Mouse (Mus musculus): ENCODE measurements around the gene Mad1l1.

The Mad1l1 gene

DNA sequence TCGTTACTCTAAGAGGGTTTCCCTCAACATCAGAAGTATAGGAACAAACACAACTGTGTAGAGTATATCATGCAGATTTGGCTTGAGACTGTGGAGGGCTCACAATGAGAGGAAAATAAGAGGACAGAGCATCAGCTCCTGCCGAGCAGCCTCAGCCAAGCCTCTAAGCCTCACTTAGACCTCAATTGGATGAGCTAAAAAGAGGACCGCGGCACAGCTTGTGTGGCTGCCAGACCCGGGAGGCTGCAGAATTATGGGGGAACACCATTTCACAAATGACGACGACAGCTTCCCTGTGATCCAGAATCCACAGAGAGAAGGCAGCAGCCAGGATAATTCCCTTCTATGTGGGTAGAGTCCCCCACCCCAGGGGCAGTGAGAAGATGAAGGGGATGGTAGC lies 138.0 kb downstream of the Mad1l1 start:
- DNase-seq (ENCODE audit: low read depth, low spot score), result no peak

DNA sequence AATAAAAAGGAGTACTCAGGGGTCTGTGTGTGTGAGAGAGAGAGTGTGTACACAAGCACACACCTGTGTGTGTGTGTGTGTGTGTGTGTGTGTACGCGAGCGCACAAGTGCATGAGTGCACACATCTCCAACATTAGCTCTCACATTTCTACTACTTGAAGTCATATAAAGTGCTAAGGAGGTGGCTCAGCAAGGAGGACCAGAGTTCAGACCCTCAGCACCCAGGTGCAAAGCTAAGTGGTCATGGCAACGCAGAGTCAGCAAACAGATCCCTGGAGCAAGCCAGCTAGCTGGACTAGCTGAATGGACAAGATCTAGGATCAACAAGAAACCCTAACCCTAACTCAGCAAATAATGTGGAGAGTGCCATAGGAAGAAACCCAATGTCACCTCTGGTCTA lies 139.0 kb downstream of the Mad1l1 start:
- no peak for DNase-seq (ENCODE audit: low read depth, low spot score)

DNA sequence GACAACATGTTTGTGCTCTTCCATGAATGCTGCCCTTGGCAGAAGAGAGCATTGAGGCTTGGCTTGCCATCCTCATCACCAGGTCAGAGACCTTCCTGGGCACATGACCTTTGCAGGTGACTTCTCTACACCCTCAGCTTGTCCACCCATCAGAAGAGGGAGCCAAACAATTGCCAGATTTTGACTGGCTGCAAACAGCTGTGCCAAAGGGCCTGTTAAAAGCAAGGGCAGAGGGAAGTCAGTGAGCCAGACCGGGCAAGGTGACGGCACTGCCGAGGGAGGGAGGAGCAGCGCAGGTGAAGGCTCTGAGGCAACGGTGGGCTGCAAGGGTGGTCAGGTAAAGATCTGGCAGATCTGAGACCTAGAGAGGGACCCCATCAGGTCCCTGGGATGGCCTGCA lies 141.3 kb downstream of the Mad1l1 start:
- DNase-seq (ENCODE audit: low read depth, low spot score), result no peak

DNA sequence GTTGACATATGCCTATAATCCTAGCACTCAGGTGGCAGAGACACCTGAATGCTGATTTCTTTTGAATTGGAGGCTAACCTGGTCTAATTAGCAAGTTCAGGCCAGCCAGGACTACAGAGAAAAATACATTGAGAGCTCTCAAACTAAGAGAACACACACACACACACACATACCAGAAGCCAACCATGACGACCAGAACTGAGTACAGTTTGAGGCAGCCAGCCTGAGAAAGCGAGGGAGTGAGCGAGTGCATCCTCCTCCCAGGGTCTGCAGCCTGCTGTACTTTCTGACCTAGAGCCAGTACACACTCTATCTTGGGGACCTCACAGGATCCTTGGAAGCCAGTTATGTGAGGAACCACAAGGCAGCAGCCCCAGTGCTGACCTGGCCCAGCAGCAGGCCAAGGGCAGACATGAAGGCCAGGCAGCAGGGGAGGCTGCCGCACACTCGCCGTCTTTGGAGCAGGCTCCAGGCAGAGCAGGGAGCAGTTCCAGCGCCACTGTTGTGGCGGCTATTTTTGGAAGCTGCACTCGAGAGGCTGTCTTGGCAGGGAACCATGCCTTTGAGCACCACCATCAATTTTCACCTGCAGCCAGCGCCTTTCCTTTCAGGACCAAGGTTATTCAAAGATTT lies 143.2 kb downstream of the Mad1l1 start:
- DNase-seq (ENCODE audit: low read depth, low spot score), result no peak

DNA sequence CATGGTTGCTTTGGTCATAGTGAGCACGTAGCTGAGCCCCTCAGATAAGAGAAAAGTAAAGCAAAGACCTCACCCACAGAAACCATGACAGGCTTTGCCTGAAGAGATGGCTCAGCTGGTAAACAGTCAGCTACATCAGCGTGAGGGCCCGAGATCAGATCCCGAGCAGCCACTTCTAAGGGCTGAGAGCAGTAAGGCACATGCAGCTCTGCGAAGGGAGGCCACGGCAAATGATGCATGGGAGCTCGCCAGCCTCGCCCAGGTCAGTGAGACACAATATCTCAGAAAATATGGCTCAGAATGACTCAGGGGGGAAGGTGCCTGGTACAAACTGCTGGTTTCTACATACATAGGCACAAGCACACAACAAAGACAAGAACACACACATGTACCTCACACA lies 143.8 kb downstream of the Mad1l1 start:
- DNase-seq (ENCODE audit: low read depth, low spot score), result no peak

DNA sequence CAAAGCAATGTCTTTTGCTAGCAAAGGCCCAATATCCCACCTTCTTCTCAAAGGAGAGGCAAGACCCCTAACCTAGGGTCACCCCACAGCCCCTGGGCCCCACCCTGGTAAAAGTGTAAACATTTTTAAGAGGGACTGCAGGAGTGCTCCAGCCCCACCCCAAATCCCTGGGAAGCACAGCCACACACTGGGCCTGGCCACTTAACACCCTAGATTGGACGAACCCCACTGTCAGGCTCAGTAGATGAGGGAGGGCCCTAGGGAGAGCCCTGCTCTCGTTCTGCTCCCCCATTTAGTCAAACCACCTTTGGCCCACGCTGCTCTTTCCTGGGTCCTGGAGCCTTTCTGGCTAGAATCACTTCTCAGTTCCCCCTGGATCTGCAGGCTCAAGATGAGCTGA lies 145.0 kb downstream of the Mad1l1 start:
- no peak for DNase-seq (ENCODE audit: low read depth, low spot score)

DNA sequence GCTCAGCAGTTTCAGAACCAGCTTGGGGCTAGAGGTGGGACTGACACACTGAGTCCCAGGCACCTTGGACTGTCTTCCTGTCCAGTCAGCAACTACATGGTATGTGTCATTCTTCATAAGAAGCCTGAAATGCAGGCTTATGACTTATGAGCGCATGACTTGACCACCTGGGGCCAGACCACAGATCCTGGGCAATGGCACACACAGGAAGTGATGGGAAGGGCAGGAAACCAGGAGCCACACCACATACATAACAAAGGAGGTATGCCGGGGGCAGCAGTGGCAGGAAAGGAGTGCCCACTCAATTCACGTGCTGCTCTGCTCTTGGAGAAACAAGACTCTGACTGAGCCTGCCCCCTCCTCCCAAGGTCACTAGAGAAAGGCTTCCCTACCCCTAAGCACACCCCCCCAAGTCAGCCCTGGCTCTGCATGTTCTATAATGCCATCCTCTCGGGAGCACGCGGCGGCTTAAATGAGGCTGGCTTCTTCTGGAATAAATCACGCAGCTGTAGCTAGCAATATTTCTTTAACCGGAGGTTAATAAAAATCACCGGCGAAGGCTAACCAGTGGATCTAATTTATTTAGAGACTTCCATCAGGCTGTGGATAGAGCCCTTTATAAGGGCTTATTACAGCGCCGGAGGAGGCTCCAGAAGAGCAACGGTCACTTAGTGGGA lies 146.4 kb downstream of the Mad1l1 start:
- no peak for DNase-seq (ENCODE audit: low read depth, low spot score)

DNA sequence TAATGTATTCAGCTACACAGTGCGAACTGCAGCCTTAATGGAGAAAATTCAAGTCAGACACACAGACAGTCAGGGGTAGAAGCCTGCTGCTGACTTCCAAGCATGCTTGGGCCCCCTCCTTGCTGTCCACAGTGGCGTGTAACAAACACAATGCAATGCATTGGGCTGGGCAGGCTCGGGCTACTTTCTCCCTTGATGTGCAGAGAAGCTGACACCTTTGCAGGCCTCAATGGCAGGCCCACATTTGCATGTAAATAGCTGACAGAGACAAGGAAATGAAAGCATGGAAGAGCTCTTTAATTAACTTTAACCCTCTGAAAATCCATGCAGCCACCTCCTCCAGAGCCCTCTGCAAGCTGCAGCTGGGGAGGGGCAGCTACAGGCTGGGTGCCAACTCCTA lies 147.3 kb downstream of the Mad1l1 start:
- no peak for DNase-seq (ENCODE audit: low read depth, low spot score)

DNA sequence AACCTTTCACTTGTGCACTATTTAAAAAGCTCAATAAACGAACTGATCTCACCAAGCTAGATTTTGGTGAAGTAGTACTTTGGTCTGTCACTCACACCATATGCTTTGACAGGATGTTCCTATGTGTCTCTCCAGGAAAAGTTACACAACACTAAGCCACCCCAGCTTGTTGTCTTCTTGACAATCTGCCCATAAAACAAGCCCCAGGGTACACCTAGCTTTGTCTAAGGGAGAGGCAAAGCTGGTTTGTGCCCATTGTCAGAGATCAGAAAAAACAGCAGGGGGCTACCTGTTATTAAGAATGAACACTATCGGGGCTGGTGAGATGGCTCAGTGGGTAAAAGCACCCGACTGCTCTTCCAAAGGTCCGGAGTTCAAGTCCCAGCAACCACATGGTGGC lies 148.2 kb downstream of the Mad1l1 start:
- DNase-seq (ENCODE audit: low read depth, low spot score), result no peak

DNA sequence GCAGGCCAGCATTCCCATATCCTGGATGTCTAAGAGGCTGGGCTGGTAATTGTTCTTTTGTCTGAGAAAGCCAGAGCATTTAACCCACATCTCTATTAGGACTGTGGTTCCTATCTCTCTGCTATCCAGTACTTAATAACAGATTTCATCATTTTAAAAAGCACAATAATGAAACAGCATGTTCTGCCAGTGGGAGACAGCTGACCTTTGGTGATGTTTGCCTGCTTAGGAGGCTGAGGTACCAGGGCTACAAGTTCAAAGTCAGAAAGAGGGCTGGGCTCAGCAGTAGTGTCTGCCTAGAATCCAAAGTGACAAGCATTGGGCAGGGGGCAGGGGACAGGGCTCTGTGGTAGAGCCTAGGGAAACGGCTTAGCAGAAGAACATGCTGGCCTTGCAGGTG lies 149.6 kb downstream of the Mad1l1 start:
- DNase-seq (ENCODE audit: low read depth, low spot score), result no peak

DNA sequence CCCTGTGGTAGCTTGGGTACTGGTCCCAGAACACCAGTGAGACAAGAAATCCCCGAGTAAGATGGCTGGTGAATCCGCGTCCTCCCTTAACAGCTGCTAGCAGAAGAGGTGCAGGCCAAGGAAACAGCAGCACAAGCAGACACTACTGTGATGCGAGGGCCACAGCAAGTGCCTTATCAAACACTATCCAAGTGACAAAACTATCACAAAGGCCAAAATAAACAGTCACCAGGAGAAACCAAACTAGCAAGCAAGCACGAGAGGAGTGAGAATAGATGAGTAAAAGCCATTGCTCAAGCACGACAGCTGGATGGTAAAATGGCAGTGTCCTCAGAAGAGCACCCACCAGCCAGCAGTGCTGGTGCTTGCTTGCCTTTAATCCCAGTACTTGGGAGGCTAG lies 153.8 kb downstream of the Mad1l1 start:
- DNase-seq (ENCODE audit: low read depth, low spot score), result no peak

DNA sequence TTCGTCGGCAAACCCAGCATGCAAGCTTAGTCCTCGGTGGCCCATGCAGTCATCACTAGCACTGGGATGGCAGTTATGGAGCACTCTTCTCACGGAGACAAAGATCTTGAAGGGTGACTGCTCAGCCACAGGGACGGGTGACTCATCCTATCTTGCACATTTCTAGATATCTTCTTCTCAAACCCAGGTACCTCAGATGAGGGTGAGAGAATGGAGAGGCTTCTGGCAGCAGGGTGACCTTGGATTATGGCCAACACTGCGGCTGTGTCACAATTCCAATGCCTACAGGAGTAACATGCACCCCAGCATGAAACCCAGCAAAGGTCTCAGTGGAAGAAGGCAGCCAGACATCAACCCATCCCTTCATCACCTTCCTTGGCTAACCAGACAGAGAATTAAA lies 154.3 kb downstream of the Mad1l1 start:
- DNase-seq (ENCODE audit: low read depth, low spot score), result no peak

DNA sequence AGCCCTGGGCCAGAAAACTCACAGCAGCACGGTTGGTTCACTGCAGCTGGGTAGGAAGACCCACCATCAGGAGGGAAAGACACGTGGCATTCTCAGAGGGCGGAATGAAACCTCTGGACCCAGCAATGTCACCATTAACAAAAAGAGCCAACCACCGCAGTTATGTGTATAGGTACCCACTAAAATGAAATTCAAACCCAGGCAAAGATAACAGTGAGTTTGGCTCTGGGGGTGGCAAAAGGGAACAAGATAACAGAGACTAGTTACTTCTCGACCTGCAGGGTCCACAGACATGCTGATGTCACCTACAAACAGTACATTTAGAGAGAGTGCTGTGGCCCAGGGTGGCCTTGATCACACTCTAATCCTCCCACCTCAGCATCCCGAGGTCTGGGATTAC lies 157.4 kb downstream of the Mad1l1 start:
- no peak for DNase-seq (ENCODE audit: low read depth, low spot score)

DNA sequence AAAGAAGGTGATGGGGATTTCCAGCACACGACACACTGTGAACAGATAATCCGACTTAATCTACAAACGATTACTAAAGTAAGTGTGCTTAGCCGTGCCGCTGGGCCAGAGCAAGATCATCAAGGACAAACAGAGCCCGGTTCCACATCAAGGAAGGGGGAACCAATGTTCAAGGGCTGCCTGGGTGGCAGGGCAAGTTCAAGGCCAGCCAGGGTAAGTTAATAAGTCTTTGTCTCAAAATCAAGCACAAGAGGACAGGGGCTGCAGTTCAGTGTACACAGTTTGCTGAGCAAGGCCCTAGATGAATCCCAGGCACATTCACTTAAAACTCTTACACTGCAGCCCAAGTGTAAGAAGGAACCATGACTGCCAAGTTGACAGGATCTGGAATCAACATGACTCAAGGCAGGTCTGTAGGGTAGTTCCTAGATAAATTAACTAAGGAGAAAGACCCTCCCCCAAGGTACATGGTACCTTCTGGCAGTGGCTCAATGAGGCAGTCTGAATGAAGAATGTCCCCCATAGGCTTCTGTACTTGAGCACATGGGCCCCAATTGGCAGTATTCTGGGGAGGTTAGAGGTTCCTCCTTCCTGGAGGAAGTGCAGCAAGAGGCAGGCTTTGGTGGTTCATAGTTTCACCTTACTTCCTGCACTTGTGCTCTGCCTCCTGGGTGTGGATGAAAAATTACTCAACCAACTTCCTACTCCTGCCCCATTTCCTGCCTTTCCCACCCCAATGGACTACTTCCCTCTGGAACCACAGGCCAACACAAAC lies 159.1 kb downstream of the Mad1l1 start:
- DNase-seq (ENCODE audit: low read depth, low spot score), result no peak

DNA sequence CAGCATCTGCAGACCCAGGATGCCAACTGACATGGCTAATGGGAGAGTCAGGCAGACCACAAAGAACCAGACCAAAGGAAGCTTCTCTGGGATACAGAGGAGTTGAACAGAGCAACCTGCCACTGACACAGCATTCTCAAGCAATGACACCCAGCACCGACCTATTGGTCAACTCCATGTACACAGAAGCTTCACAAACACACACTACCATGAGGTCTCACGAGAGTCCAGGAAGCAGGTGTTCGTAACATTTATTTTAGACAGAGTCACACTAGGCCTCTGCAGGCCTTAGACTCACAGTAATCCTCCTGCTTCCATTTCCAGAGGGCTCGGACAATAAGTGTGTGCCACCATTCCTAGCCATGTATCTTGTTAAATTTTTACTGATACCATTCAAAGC lies 162.3 kb downstream of the Mad1l1 start:
- no peak for DNase-seq (ENCODE audit: low read depth, low spot score)

DNA sequence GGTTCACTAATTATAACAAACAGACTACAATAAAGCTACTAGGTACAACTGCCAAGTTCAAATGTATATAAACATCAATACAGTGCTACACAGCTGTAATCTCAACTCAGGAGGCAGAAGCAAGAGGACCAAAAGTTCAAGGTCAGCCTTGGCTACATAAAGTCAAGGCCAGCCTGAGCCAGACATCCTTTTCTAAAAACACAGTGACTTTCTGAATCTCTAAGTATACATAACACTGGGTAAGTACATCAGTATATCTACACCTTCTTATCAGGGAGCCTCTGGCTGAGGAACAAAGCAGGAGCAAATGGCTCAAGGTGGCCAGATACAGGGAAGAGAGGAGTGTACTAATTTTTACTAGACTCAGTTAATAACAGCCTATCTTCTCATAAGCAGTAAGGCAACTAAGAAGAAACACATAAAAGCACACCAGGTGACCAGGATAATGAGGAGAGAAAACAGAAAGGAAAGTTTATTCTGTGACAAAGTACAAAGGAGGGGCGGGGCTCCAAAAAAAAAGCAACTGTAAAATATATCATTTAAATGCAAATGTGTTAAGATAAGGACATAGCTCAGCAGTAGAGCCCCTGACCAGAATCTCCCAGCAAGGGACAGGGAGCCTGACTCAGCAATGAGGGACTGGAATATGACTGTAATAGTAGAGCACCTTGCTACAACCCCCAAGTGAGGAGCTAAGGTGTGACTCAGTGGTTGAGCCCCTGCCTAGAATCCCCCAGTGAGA lies 163.3 kb downstream of the Mad1l1 start:
- no peak for DNase-seq (ENCODE audit: low read depth, low spot score)

DNA sequence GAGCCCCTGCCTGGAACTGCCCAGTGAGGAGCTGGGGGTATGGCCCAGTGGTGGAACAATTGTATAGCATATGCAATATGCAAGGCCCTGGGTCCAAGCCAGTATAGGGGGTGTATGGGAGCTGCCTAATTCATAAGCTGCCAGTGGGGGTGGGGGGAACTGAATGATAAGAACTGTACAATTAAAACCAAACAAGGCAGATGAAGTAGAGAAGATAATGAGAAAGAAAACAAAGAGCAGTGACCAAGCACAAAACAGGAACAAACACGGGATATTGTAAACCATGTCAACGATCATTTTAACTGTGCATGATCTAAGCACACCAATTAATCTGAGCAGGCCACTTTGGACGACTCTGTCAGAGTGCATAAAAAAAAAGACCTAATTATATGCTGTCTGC lies 167.2 kb downstream of the Mad1l1 start:
- DNase-seq (ENCODE audit: low read depth, low spot score), result no peak

DNA sequence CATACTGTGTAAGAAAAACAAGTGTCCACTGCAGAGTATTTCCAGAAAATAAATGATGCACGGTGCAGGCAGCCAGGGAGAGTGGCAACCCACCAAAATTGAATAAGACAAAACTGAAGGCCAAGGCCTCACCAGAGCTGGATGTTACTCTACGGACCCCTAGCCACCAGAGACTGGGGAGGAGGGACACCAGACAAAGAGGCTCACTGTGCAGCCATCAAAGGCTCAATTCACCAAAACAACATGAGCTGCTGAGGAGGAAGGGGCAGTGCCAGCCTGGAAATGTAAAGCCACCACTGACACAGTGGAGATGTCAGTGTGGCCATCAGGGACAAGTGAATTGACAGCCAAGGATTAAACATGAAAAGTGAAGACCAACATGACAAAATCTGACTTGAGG lies 169.5 kb downstream of the Mad1l1 start:
- DNase-seq (ENCODE audit: low read depth, low spot score), result no peak

DNA sequence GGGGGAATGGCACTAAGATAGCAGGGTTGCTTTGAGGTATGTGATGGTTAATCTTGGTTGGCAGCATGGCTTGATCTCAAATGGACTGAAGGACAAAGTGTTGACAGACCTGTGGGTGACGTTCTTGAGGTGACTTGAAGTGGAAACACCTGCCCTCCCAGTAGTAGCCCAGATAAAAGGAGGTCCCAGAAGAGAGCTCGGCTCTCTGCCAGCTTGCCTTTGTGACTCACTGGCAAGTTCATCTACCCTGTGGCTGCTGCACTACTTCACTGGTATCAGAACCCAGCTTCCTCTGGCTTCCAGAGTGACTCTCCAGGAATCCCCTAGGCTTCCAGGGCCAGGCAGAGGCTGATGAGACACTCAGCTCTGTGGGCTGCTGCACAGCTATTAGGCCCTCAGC lies 170.2 kb downstream of the Mad1l1 start:
- no peak for DNase-seq (ENCODE audit: low read depth, low spot score)

DNA sequence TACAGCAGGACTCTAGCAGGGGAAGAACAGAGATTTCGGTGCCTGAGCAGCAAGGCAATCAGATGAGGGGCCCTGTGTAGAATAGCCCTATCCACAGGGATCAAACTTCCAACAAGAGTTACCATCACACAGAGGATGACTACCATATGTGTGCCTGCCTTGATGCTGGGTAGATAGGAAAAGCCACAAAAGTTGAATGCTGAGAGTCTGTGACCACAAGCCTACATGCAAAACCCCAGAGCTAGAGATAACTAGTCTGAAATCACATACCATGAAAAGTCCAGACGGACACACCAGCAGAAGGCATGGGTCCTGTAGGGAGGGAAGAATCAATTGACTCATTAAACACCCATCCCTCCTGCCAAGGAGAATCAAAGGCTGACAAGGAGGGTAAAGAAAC lies 170.7 kb downstream of the Mad1l1 start:
- DNase-seq (ENCODE audit: low read depth, low spot score), result no peak

DNA sequence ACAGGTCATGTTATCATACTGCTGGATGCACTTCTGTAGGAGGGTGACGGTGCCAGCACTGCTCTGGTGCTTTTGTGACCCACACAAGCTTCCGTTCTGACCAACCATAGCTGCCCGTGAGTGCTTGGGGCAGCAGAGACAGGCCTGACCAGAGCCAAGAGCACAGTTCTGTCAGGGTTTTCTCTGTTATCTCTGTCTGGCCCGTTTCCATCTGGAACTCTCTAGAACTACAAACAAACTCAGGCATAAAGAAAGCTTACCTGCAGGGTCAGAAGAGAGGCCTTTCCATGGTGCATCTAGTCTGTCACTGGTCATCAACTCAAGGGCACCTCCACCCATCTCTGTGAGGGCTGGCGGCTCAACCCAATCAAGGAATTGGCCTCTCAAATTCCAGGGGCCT lies 171.2 kb downstream of the Mad1l1 start:
- no peak for DNase-seq (ENCODE audit: low read depth, low spot score)

DNA sequence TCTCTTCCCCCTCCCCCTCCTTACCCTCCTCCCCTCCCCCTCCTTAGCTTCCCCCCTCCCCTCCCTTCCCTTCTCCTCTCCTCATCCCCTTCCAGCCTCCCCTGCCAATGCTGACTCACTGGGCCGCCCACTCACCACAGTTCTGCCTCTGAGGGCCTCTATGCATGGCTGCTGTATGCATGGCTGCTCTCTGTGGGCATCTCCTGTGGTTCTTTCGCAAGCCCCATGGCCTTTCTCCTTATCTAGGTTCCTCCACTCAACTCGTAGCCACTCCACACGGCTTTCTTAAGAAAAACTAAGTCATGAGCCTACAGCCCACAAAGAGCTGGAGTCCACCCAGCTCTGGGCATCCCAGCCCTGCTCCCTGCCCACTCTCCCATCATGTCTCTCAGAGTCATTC lies 172.1 kb downstream of the Mad1l1 start:
- no peak for DNase-seq (ENCODE audit: low read depth, low spot score)
